Mouse (Mus musculus) myocyte (in vitro differentiated cells): ENCODE results near the gene Nod2.

Source experiments
- POLR2AphosphoS2 ChIP-seq: IDR thresholded peaks from one replicate; pipeline ENCODE4 v1.6.1; 2011; ENCODE audit warnings: low read depth, control low read depth; ENCODE audit not compliant: insufficient read length
- REST ChIP-seq: IDR thresholded peaks from one replicate; pipeline ENCODE4 v1.6.1; 2011; ENCODE audit warnings: mild to moderate bottlenecking, control low read depth, moderate library complexity; ENCODE audit not compliant: insufficient read depth, insufficient read length

GRCm38 (mm10) chr8:88692866-88693265 lies 45.8 kb downstream of the Nod2 start:
- TF ChIP-seq POLR2AphosphoS2 (no peak), REST (no peak)
